Mouse (Mus musculus) frontal cortex, postnatal 14 days (tissue): ENCODE measurements around the gene Astn2.
A peak's percentile ranks its signal among the peaks of the same experiment; 100 is the strongest.

Source experiments
- DNase-seq, 2 experiments: peaks; one replicate each; pipeline ENCODE4 v3.0.0; 2022; ENCODE audit warnings: low spot score in 2 of 2

Gene Astn2

DNA sequence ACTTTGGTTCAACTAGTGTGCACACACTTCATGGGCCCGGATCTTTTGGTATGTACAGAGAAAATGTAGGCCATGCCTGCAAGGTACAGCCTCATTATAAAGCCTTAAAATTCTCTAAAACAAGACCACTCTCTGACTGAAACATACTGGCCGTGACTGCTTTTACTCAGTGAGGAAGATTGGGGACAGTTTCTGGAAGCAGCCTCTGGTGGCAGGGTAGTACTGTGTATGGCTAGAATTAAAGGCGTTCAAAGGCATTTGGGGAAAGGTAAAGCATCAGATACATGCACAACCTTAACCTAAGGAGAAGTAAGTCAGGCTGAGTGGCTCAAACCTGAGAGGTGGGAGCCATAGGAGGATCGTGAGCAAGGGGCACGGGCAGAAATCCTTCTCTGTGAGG, 725.9 kb downstream of the Astn2 start:
- DNase-seq = no peak

DNA sequence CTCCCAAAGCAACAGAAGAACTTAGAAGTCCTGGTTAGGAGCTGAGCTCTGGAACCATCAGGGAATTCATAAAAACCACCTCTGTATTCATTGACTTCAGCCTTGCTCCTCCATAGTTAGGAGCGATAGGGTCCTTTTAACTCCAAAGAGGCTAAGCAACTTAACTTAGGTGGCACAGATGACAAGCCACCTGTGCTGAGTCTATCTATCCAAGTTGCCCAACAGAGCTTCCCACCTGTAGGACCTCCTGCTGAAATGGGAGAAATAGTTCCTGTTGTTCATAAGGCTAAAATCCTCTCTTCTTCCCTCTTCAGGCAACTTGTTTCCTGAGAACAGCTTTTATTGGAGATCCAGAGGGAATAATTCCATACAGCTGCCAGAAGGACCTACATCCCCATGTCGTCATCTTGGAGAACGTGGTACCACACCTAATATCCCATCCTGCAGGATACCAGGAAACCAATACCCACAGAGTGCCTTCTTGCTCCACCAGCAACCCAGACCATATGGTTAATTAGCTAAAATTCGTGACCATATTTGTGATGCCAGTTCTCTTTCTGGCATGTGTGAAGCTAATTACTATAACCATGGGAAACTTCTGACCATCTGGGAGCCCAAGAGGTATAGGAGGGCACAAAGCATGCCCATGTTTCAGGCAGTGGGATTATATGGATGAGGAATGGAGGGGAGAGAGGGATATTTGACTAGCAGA, 730.0 kb downstream of the Astn2 start:
- no peak for DNase-seq

DNA sequence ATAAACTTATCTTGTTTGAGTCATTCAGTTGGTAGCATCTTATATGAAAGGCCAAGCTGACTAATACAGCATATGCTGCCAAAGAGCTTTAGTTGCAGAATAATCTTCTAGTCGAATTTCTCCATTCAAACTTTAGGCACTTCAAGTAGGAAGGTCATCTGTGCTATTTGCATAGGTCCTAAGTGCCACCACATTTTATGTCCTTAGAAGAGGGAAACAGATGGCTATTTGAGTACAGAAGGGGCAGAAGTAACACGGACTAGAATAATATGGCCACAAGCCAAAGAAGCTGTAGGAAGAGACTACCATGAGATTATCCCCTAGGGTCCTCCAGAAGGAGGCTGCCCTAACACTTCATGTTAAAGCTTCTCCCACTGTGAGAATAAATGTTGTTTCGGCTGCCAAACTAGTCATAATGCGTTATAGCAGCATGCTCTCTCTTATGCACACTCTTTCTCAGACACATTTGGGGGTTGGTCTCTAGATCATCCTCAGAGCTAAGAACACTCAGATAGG, 730.9 kb downstream of the Astn2 start:
- no peak for DNase-seq

DNA sequence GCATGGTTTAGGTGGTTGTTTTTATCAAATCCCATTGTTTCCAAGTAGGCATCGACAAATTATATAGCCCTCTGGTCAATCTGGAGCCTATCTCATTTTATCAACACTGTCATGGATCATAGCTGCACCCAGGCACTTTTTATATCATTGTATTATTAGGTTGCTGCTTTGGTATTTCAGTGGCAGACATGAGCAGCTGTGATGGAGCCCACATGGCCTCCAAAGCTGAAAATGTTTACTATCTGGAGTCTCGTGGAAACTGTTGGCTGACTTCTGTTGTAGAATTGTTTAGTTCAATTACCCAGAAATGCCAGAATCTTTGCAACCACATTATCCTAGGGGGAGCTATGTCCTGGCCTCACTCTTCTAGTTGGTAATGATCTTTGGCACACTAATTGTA, 732.1 kb downstream of the Astn2 start:
- DNase-seq = no peak

DNA sequence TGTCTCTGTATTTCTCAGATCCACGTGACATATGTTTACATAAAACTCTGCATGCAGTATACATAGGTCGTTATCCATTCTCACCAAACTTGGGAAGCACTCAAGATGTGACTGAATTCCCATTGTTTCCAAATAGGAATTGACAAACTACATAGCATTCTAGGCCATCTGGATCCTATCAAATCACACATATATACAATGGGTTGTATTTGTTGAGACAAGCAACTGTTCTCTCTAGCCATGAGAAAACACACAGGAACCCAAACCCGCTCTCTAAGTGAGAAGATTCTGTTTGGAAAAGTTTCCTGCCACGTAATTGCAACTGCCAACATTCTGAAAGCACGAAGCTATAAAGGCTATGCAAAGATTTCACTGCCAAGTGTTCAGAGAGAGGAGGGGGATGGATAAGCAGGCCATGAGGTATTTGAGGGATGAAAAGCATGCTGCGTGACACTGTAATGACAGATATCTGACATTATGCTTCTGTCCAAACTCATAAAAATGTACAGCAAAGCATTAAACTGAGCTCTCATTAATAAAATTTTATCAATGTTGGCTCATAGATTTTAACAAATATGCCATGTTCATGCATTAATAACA, 732.7 kb downstream of the Astn2 start:
- no peak for DNase-seq

DNA sequence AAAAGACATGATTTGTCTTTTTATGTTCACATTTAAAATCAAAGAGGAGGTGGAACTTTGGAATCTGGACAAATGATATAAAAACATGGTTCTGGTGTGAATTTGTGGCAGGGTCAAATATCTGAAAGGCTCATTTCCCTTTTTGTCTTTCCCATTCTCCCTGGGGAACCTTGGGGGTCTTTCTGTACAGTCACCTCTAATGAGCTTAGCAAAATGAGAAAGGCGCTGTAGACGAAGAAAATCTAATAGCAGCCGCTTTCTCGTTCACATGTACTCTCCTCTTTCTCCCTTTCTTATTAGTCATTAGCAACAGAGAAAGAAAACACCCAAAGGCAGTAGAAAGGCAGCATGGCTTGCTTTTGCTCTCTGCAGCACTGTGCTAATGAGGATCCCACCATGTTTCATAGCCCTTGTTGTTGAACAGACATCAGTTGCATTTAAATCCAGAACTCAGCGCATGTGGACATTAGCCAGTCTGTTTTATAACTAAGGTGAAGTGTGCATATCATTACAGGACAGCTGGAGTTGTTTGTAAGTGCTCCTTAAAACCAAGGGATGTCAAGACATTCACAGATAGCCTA, 737.3 kb downstream of the Astn2 start:
- no peak for DNase-seq

DNA sequence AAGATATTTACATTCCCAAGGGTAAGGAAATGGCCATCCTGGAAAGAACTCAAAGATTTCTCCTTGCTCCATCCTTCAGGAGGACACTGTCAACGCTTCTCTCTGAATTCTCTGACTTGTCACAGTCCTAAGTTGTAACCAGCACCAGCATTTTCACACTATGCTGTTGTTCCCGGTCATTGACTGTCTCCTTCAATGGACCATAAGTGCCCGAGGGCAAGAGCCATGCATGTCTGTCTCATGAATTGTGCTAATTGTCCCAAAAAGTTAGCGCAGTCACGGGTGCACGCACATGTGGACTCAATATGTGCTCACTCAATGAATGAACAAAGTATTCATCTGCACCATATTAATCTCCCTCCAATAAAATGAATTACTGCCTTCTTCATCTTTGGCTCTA, 741.2 kb downstream of the Astn2 start:
- DNase-seq = no peak

DNA sequence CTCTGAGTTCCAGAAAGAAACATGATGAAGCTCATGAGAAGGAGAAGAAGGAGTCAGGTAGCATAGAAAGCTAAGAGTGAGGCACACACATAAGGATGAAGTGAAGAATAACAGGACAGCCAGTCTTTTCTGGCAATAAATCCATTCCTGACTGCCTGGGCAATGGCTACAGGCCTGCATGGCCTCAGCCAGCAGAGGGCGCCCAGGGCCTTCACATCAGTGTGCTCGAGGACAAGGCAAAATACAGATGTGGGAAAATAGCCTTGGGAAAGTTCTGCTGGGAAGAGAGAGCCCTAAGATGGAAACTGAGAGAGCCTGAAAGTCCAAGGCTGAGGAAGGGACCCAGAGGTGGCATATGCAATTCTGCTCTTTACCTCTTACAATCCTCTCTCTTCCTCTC, 749.7 kb downstream of the Astn2 start:
- peak; percentile 63 to 73 for DNase-seq

DNA sequence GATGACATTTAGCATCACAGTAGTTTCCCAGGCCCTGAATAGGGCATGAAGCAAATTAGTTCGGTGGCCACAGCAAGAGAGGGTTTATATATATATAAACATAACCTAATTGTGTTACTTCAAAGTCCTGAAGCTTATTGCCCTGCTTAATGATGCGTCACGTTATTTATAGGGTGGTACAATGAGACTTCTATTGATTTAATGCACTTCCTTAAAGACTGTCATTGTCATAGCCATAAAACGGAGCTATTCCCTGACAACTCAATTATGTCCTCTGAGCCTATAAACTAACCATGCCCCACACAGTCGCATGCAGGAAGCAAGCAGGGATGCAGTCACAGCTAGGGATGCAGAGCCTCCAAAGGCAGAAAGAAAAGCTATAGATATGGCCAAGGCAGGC, 761.8 kb downstream of the Astn2 start:
- DNase-seq = no peak

DNA sequence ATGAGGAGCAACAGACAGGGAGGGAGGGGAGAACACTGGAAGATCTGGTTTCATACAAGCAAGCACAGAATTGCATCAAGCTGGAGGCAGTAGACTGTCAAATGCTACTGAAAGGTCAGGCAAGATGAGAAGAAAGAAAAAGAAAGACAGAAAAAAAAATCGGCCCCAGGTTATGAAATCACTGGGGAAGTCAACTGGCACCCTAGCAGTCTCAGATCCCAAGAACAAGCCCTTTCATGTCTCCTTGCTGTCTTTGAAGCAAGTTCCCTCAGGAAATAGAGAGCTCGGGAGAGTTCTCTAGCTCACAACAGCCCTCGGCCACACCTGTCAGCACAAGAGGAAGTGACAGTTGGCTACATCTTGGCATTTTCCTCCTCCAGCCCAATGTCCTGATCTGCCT, 766.2 kb downstream of the Astn2 start:
- no peak for DNase-seq

DNA sequence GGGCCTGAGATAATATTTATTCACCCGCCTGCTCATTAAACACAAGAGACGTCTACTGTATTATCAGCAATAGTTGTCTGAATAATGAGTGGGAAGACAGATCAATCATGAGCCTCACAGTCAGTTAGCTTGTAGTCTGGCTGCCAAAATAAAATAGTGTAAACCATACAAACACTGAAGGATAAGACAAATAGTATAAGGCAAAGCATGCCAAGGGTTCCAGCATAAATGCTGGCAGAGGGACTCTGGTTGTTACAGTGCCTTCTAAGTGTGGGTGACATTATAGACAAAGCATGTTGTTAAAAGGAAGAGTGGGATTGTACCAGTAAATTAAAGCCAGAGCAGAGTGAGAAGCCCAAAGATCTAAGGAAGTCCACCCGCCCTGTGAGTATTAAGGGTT, 784.3 kb downstream of the Astn2 start:
- no peak for DNase-seq

DNA sequence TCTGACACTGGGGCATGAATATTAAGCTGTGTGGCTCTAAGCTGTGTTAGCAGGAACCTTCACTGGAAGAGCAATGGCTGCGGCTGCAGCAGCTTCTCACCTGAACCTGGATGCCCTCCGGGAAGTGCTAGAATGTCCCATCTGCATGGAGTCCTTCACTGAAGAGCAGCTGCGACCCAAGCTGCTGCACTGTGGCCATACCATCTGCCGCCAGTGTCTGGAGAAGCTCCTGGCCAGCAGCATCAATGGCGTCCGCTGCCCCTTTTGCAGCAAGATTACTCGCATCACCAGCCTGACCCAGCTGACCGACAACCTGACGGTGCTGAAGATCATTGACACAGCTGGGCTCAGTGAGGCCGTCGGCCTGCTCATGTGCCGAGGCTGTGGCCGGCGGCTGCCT, 791.3 kb downstream of the Astn2 start:
- no peak for DNase-seq

DNA sequence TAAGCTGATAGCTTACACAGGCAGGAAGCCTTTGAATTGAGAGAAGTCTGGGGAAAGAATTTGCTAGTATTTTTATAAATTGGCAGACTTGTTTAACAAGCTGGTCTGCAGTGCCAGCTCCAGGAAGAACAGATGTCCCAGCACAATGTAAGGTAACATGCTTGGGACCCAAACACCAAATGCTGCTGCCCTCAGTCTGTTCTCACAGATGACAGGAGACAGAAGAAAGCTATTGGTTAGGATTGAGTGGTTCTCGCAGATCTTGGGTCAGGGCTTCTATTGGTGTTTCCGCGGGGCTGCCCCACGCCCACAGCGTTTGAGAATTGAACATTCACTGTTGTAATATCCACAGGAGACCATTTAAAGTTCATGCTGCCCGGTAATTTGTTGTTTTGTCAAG, 793.5 kb downstream of the Astn2 start:
- DNase-seq = no peak

DNA sequence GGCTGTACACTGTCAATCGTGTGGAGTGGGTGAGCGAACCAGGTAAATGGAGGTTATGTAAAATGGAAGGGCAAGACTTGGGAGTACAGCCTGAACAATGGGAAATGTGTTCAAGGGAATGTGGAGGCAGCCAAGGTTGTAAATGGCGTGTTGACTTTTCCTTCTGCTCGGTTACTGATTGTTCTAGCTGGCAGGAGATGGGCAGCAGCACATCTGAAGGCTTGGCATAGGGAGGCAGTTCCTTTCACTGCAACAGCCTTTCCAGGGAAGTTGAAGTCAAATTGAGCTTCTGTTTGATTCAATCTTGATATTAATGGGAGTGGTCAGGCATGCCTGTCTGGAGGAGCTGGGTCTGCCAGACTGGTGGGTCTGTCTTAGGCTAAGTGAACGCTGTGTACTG, 794.1 kb downstream of the Astn2 start:
- no peak for DNase-seq

DNA sequence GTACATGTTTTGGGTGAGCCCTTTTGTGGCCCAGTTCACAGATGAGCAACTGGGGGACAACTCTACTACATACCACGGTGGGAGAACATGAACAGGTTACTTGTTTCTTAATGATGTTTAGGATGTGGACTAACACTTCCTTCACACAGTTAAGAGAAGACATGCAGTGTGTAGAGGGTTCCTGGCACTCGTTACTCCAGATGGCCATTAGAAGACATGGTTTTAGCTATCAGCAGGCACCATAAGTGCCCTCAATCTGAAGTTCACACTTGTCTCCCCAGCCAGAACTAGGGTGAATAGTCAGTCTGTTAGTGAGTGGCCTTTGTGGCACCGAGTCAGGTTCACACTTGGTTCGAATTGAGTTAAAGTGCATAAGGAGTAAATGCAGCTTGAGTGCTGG, 796.3 kb downstream of the Astn2 start:
- DNase-seq = no peak

DNA sequence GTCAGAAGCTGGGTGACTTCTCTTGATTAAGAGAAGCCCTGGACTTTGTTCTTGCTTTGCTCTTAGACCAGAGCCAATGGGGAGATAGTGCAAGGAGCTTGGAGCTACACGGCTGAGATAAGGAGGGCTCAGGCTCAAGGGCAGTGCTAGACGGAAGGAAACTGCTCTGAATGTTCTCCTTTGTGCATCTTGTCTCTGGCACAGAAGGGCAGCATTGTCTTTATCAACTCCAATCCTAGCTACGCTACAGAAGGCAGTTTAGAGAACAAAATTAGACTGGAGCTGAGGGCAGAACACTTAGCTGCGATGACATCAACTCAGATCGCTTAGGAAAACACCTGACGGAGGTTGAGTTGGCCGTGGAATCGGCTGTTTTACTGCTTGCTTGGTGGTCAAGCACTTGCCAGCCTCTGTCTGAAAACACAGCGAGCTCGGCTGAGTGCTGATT, 797.2 kb downstream of the Astn2 start:
- DNase-seq = no peak

DNA sequence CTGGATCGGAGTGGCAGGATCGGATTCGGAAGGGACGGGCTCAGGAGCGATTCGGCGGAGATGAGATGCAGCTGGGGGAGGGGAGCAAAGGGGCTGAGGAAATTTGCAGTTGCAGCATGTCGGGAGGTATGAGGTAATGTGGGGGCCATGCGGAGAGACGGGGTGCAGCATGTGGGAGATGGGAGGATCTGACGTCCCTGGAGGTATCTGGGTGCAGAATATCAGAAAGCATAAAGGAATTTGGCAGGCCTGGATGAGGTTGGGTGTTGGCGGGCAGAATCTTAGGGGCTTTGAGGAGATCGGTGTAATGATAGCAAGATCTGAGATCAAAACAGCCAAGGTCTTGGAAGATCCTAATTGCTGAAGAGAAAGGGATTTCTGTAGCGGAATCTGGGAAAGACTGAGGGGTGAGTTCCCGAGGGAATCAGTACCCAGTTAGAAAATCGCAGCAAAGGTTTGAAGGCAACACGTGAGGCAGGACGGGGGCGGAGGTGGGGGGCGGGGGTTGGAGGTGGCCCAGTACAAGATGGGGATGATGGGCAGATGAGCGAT, 799.2 kb downstream of the Astn2 start:
- no peak for DNase-seq

DNA sequence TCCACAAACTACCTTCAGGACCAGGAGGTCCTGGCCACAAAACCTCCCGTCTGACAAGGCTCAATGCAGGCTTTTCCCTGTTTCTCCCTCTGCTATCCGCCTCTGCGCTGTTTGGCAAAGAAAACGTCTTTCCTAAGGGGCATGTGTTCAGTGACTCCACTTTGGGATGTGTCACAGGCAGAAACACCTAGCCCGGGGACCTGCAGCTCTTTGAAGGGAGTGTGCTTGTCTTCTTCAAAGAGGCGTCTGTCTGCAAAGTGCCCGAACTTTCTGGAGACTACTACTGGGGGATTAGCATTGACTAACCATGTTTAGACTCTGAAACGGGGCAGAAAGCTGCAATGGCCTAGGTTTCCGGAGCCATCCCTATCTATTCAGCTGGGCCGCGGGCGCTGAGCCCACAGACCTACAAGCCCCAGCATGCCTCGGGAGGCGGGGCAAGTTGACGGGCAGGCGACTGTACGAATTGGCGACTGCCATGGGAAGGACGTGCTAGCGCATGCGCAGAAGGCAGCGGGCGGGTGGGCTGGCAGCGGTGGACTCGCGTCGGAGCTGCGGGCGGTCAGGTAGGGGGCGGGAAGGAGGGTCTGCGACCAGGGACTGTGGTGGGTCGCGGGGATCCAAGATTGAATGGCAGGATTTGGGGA, 799.8 kb downstream of the Astn2 start, which contains the start of gene Trim32:
TSS of gene Trim32 (plus strand) at position 483 of the 647 bp plus-strand sequence.
- DNase-seq = peak; percentile 96 to 99

DNA sequence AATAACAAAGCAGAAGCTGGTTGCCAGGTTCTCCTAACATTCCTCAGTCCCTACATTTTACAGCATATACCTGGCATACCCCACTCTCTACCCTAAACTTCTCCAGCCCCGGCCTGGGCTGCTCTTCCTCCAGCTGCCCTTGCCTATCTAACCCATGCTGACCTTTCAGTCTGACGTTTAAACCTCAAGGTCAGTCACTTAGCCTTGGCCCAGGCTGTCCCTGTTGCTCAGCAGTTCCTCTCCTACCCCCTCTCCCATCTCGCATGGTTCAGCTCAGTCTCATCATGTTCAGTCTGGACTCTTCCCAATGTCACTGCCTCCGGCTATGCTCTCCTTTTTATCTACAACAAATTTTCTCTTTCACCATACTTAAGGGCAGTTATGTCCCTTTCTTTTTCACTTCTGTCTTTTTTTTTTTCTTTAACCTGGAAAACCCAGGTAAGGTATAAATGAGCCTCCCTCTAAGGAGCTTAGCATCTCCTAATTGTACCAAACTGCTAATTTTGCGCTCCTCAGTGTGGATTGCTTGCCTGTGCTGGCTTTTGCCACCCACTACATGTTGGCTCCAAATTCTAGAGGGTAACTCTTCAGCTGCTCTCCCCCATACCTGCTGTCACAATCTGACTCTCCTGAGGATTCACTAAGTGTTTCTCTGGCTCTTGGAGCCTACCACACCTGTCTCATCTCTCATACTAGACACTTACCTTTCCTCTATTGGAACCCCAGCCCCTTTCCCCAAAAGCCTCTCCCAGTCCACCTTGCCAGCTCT, 809.6 kb downstream of the Astn2 start:
- no peak for DNase-seq

DNA sequence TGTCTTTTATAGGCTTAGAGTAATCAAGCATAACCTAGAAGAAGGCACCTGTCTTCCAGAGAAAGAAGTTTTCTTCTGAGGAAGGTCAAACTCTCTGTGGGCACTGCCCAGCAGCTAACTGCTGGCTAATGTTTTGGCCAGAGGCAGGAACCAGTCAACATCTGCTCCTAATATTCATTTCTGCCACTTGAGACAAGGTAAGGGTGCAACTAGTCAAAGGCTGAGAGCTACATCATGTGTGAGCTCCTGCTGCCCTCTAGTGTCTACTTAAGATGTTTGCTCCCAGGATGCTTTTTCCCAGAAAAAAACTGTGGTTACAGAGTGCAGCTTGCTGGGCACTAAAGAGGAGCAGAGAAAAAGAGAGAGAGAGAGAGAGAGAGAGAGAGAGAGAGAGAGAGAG, 814.6 kb downstream of the Astn2 start:
- peak in 1 of 2 experiments; percentile 17 for DNase-seq

DNA sequence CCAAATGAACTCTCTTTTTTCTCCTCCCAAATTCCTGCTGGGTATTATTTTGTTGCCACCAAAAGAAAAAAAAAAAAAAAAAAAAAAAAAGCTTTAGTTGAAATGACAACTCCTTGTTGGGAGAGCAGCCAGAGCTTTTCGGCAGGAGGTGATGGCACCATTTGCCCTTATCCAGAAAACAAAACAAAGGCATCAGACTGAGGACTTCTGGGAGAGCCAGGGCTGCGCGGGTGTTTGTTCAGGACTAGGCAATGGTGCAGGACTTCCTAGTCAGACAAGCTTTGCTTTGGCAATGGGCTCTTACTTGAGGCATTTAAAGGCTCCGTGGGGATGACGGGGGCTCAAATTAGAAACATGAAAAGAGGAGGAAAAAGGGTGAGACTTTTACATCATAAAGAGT, 817.5 kb downstream of the Astn2 start:
- DNase-seq = no peak

DNA sequence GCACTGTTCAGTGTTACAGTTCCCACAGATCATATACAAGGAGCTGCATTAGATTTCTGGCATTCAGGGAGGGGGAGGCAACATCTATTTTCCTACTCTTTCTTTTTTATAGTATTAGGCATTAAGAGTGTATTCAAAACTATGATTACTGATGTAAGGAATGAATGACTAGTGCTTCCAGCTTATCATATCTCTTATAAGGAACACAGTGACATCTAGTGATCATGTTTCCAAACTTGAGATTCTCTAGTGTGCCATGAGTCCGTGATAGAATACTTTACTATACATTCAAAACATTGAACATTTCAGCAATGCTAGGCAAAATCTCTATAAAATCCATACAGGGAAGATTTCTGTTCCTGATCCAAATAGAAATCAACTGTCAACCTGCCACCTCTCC, 824.2 kb downstream of the Astn2 start:
- no peak for DNase-seq
